Mouse (Mus musculus): Measurements from ENCODE around the gene Lsm10. TPM values are rescaled to one million over a fixed set of nuclear protein-coding genes. Genes with fewer than 3 reads are reported as not detected.

The Lsm10 gene
- polyA plus RNA-seq, 1 experiment: 13.3 TPM

- H3K4me3 ChIP-seq (ENCODE audit: low read depth, low read length): no peak overlapping the region
- no peaks in the 10 kb centered on the region for H3K27me3 ChIP-seq (ENCODE audit: control insufficient read depth, insufficient read depth, low read length)
- peaks cover 23% of the 10 kb centered on the region for H3K4me1 ChIP-seq (ENCODE audit: control insufficient read depth, insufficient read depth, insufficient read length, low read length)
- TF ChIP-seq POLR2A (IDR thresholded peaks at IDR 0.05; ENCODE audit: low read depth, low read length) (no peak), CTCF (IDR thresholded peaks at IDR 0.05; ENCODE audit: extremely low read depth, insufficient read length, insufficient replicate concordance, low read depth, low read length) (no peak)
- 0 out of 2 replicates have a peak overlapping the region, but pooled peaks have one; percentile 16 for H3K27ac ChIP-seq (ENCODE audit: insufficient read depth, low read depth, low read length)
- peaks cover 7% of the 10 kb centered on the region; the same call in 1 of the 2 replicates for H3K36me3 ChIP-seq (ENCODE audit: control insufficient read depth, insufficient read depth, low read length)
- WGBS: 59% methylated on average over 4 of the region's 4 CpGs
Observed at GRCm38 (mm10) chr4:126113243-126113642, 16.8 kb downstream of the Lsm10 start.

- 16% methylated on average over 6 of the region's 6 CpGs for WGBS
- Histone ChIP-seq H3K4me3 (ENCODE audit: low read depth, low read length) (no peak overlapping the region), H3K27ac (ENCODE audit: insufficient read depth, low read depth, low read length) (no peak overlapping the region), H3K27me3 (ENCODE audit: control insufficient read depth, insufficient read depth, low read length) (no peaks in the 10 kb centered on the region), H3K36me3 (ENCODE audit: control insufficient read depth, insufficient read depth, low read length) (peaks cover 10% of the 10 kb centered on the region), H3K4me1 (ENCODE audit: control insufficient read depth, insufficient read depth, insufficient read length, low read length) (peaks cover 17% of the 10 kb centered on the region)
- TF ChIP-seq POLR2A (IDR thresholded peaks at IDR 0.05; ENCODE audit: low read depth, low read length): no peak
- TF ChIP-seq CTCF (IDR thresholded peaks at IDR 0.05; ENCODE audit: extremely low read depth, insufficient read length, insufficient replicate concordance, low read depth, low read length): peak; percentile 75; the same call in 1 of the 2 replicates
Observed at GRCm38 (mm10) chr4:126113943-126114342, 17.5 kb downstream of the Lsm10 start.

- 95% methylated on average over 9 of the region's 9 CpGs for WGBS
- H3K27ac ChIP-seq (ENCODE audit: insufficient read depth, low read depth, low read length): no peak overlapping the region
Observed at GRCm38 (mm10) chr4:126115411-126115810, 19.0 kb downstream of the Lsm10 start.

GRCm38 (mm10) chr4:126115871-126116521, 19.6 kb downstream of the Lsm10 start:
- WGBS: 63% methylated on average over 6 of the region's 6 CpGs

More at GRCm38 (mm10) chr4:126115411-126115810, 19.0 kb downstream of the Lsm10 start:
- H3K4me1 ChIP-seq (ENCODE audit: control insufficient read depth, insufficient read depth, insufficient read length, low read length): peaks cover 8% of the 10 kb centered on the region
- peaks cover 13% of the 10 kb centered on the region for H3K36me3 ChIP-seq (ENCODE audit: control insufficient read depth, insufficient read depth, low read length)
- no peak for TF ChIP-seq POLR2A (IDR thresholded peaks at IDR 0.05; ENCODE audit: low read depth, low read length)
- TF ChIP-seq CTCF (IDR thresholded peaks at IDR 0.05; ENCODE audit: extremely low read depth, insufficient read length, insufficient replicate concordance, low read depth, low read length): no peak
- no peaks in the 10 kb centered on the region for H3K27me3 ChIP-seq (ENCODE audit: control insufficient read depth, insufficient read depth, low read length)
- no peak overlapping the region for H3K4me3 ChIP-seq (ENCODE audit: low read depth, low read length)

GRCm38 (mm10) chr4:126117116-126117515, 20.7 kb downstream of the Lsm10 start:
- no peak overlapping the region for H3K27ac ChIP-seq (ENCODE audit: insufficient read depth, low read depth, low read length)
- H3K27me3 ChIP-seq (ENCODE audit: control insufficient read depth, insufficient read depth, low read length): no peaks in the 10 kb centered on the region
- H3K4me3 ChIP-seq (ENCODE audit: low read depth, low read length): no peak overlapping the region
- TF ChIP-seq CTCF (IDR thresholded peaks at IDR 0.05; ENCODE audit: extremely low read depth, insufficient read length, insufficient replicate concordance, low read depth, low read length) (no peak), POLR2A (IDR thresholded peaks at IDR 0.05; ENCODE audit: low read depth, low read length) (no peak)
- WGBS: 75% methylated on average over 8 of the region's 8 CpGs
- H3K4me1 ChIP-seq (ENCODE audit: control insufficient read depth, insufficient read depth, insufficient read length, low read length): peaks cover 4% of the 10 kb centered on the region
- peaks cover 13% of the 10 kb centered on the region for H3K36me3 ChIP-seq (ENCODE audit: control insufficient read depth, insufficient read depth, low read length)

More at GRCm38 (mm10) chr4:126115871-126116521, 19.6 kb downstream of the Lsm10 start:
- Histone ChIP-seq H3K4me3 (ENCODE audit: low read depth, low read length) (no peak overlapping the region), H3K27me3 (ENCODE audit: control insufficient read depth, insufficient read depth, low read length) (no peaks in the 10 kb centered on the region), H3K36me3 (ENCODE audit: control insufficient read depth, insufficient read depth, low read length) (peaks cover 13% of the 10 kb centered on the region), H3K27ac (ENCODE audit: insufficient read depth, low read depth, low read length) (no peak overlapping the region), H3K4me1 (ENCODE audit: control insufficient read depth, insufficient read depth, insufficient read length, low read length) (peaks cover 4% of the 10 kb centered on the region)
- TF ChIP-seq CTCF (IDR thresholded peaks at IDR 0.05; ENCODE audit: extremely low read depth, insufficient read length, insufficient replicate concordance, low read depth, low read length) (no peak), POLR2A (IDR thresholded peaks at IDR 0.05; ENCODE audit: low read depth, low read length) (no peak)

GRCm38 (mm10) chr4:126118651-126119050, 22.2 kb downstream of the Lsm10 start:
- 90% methylated on average over 4 of the region's 4 CpGs for WGBS
- TF ChIP-seq CTCF (IDR thresholded peaks at IDR 0.05; ENCODE audit: extremely low read depth, insufficient read length, insufficient replicate concordance, low read depth, low read length): no peak
- no peak for TF ChIP-seq POLR2A (IDR thresholded peaks at IDR 0.05; ENCODE audit: low read depth, low read length)
- Histone ChIP-seq H3K4me1 (ENCODE audit: control insufficient read depth, insufficient read depth, insufficient read length, low read length) (peaks cover 3% of the 10 kb centered on the region), H3K36me3 (ENCODE audit: control insufficient read depth, insufficient read depth, low read length) (peaks cover 16% of the 10 kb centered on the region), H3K4me3 (ENCODE audit: low read depth, low read length) (no peak overlapping the region), H3K27ac (ENCODE audit: insufficient read depth, low read depth, low read length) (no peak overlapping the region), H3K27me3 (ENCODE audit: control insufficient read depth, insufficient read depth, low read length) (no peaks in the 10 kb centered on the region)

GRCm38 (mm10) chr4:126119051-126119450, 22.6 kb downstream of the Lsm10 start:
- no peak overlapping the region for H3K27ac ChIP-seq (ENCODE audit: insufficient read depth, low read depth, low read length)
- 81% methylated on average over 1 of the region's 1 CpGs for WGBS
- no peaks in the 10 kb centered on the region for H3K27me3 ChIP-seq (ENCODE audit: control insufficient read depth, insufficient read depth, low read length)
- H3K4me3 ChIP-seq (ENCODE audit: low read depth, low read length): no peak overlapping the region
- no peak for TF ChIP-seq CTCF (IDR thresholded peaks at IDR 0.05; ENCODE audit: extremely low read depth, insufficient read length, insufficient replicate concordance, low read depth, low read length)
- no peak for TF ChIP-seq POLR2A (IDR thresholded peaks at IDR 0.05; ENCODE audit: low read depth, low read length)
- no peaks in the 10 kb centered on the region for H3K4me1 ChIP-seq (ENCODE audit: control insufficient read depth, insufficient read depth, insufficient read length, low read length)
- H3K36me3 ChIP-seq (ENCODE audit: control insufficient read depth, insufficient read depth, low read length): peaks cover 19% of the 10 kb centered on the region
